Mouse (Mus musculus) forebrain, embryonic 11.5 days (tissue): ENCODE results near the gene Tph1. TPM values are rescaled to one million over a fixed set of nuclear protein-coding genes. Genes with fewer than 3 reads are reported as not detected.
A peak's percentile ranks its signal among the peaks of the same experiment; 100 is the strongest.

Experiments
- ATAC-seq: fragments of 200-750 bp; cut with Nextera tagmentation; replicated peaks from 2 replicates; pipeline ENCODE4 v1.8.0; 2017; ENCODE audit warnings: moderate TSS enrichment; ENCODE audit not compliant: low FRiP score
- DNase-seq: peaks from one replicate; pipeline ENCODE4 v3.0.0-alpha.2; 2017; ENCODE audit warnings: low spot score
- H3K27ac ChIP-seq: fragments of 300-500 bp; sonication (generic); 2 replicates; pipeline ENCODE4 v1.5.1; 2014; ENCODE audit warnings: low read depth, low read length
- H3K27me3 ChIP-seq: fragments of 300-500 bp; sonication (generic); 2 replicates; pipeline ENCODE4 v1.6.1; 2014; ENCODE audit warnings: mild to moderate bottlenecking, low read length, mixed read lengths; ENCODE audit not compliant: control insufficient read depth, insufficient read depth
- H3K36me3 ChIP-seq: fragments of 300-500 bp; sonication (generic); 2 replicates; pipeline ENCODE4 v1.6.1; 2014; ENCODE audit warnings: mild to moderate bottlenecking, low read length, moderate library complexity, mixed read lengths; ENCODE audit not compliant: control insufficient read depth, insufficient read depth
- H3K4me1 ChIP-seq: fragments of 300-500 bp; sonication (generic); replicated peaks from 2 replicates; pipeline ENCODE4 v1.6.1; 2014; ENCODE audit warnings: low read length, mixed read lengths; ENCODE audit not compliant: control insufficient read depth, insufficient read depth
- H3K4me2 ChIP-seq: fragments of 300-500 bp; sonication (generic); 2 replicates; pipeline ENCODE4 v1.6.1; 2014; ENCODE audit warnings: low read depth, mild to moderate bottlenecking, low read length, moderate library complexity, mixed read lengths; ENCODE audit not compliant: severe bottlenecking
- H3K4me3 ChIP-seq: fragments of 300-500 bp; sonication (generic); 2 replicates; pipeline ENCODE4 v1.5.1; 2014; ENCODE audit warnings: low read depth, low read length
- H3K9ac ChIP-seq: fragments of 300-500 bp; sonication (generic); 2 replicates; pipeline ENCODE4 v1.6.1; 2014; ENCODE audit warnings: low read length
- H3K9me3 ChIP-seq: fragments of 300-500 bp; sonication (generic); 2 replicates; pipeline ENCODE4 v1.6.1; 2016; ENCODE audit warnings: low read length, mixed read lengths; ENCODE audit not compliant: control insufficient read depth
- WGBS: fragments of 180-500 bp; shearing (Covaris S2); extraction: QIAGEN DNeasy Blood & Tissue Kit; methylation state at CpG from one replicate; pipeline ENCODE4 v1.1.7; 2014; 5-methylcytosine and 5-hydroxymethylcytosine counted together
- polyA plus RNA-seq: library from polyadenylated mRNA; unstranded; fragments of >200 nt; fragmentation: Nextera tagmentation; extraction: Ambion mirVana; gene quantifications from 2 replicates; pipeline ENCODE4 v1.2.1, GENCODE M21; 2014

Tph1 gene
- polyA plus RNA-seq, 1 experiment from 2014 or later: 0.13 TPM

GRCm38 (mm10) chr7:46638889-46639691, 33.2 kb downstream of the Tph1 start:
- Histone ChIP-seq H3K4me2 (peak overlapping the region; percentile 69), H3K4me3 (peak overlapping the region; percentile 62), H3K36me3 (no peaks in the 10 kb centered on the region), H3K27me3 (peaks cover 6% of the 10 kb centered on the region), H3K9me3 (no peaks in the 10 kb centered on the region), H3K4me1 (peaks cover 5% of the 10 kb centered on the region; the same call in 1 of the 2 replicates), H3K27ac (no peak overlapping the region), H3K9ac (peak overlapping the region; percentile 74)
- 10% methylated on average over 32 of the region's 32 CpGs for WGBS
- ATAC-seq: peak; percentile 37; the same call in 1 of the 2 replicates
- no peak for DNase-seq

- ATAC-seq: no peak
- no peaks in the 10 kb centered on the region for H3K4me1 ChIP-seq
- no peak for DNase-seq
- H3K9ac ChIP-seq: no peak overlapping the region
- H3K27ac ChIP-seq: no peak overlapping the region
- WGBS: 51% methylated on average over 8 of the region's 8 CpGs
- no peaks in the 10 kb centered on the region for H3K27me3 ChIP-seq
- H3K9me3 ChIP-seq: no peaks in the 10 kb centered on the region
- H3K36me3 ChIP-seq: no peaks in the 10 kb centered on the region
- H3K4me3 ChIP-seq: no peak overlapping the region
- H3K4me2 ChIP-seq: no peak overlapping the region
Measured at GRCm38 (mm10) chr7:46628375-46628975, 43.9 kb downstream of the Tph1 start.

GRCm38 (mm10) chr7:46623979-46624378, 48.4 kb downstream of the Tph1 start:
- Histone ChIP-seq H3K27ac (no peak overlapping the region), H3K4me1 (no peaks in the 10 kb centered on the region), H3K9ac (no peak overlapping the region), H3K4me2 (no peak overlapping the region), H3K9me3 (no peaks in the 10 kb centered on the region), H3K4me3 (no peak overlapping the region), H3K36me3 (no peaks in the 10 kb centered on the region), H3K27me3 (no peaks in the 10 kb centered on the region)
- no peak for ATAC-seq
- WGBS: 43% methylated on average over 2 of the region's 3 CpGs
- no peak for DNase-seq

GRCm38 (mm10) chr7:46618416-46619110, 53.8 kb downstream of the Tph1 start:
- H3K36me3 ChIP-seq: no peaks in the 10 kb centered on the region
- H3K27ac ChIP-seq: no peak overlapping the region
- H3K9me3 ChIP-seq: no peaks in the 10 kb centered on the region
- DNase-seq: no peak
- no peaks in the 10 kb centered on the region for H3K27me3 ChIP-seq
- WGBS: 95% methylated on average over 23 of the region's 23 CpGs
- no peak overlapping the region for H3K4me3 ChIP-seq
- no peak overlapping the region for H3K9ac ChIP-seq
- H3K4me1 ChIP-seq: no peaks in the 10 kb centered on the region
- no peak overlapping the region for H3K4me2 ChIP-seq
- no peak for ATAC-seq

- Histone ChIP-seq H3K4me2 (no peak overlapping the region), H3K4me3 (no peak overlapping the region), H3K27ac (no peak overlapping the region), H3K36me3 (no peaks in the 10 kb centered on the region), H3K27me3 (no peaks in the 10 kb centered on the region), H3K9me3 (no peaks in the 10 kb centered on the region), H3K4me1 (no peaks in the 10 kb centered on the region), H3K9ac (no peak overlapping the region)
- DNase-seq (no peak), ATAC-seq (no peak)
- WGBS: 94% methylated on average over 7 of the region's 7 CpGs
Measured at GRCm38 (mm10) chr7:46616429-46617005, 55.8 kb downstream of the Tph1 start.

GRCm38 (mm10) chr7:46615256-46615977, 56.9 kb downstream of the Tph1 start:
- DNase-seq (no peak), ATAC-seq (no peak)
- 79% methylated on average over 5 of the region's 5 CpGs for WGBS

GRCm38 (mm10) chr7:46614263-46614662, 58.1 kb downstream of the Tph1 start:
- WGBS: 94% methylated on average over 12 of the region's 12 CpGs

More at GRCm38 (mm10) chr7:46615256-46615977, 56.9 kb downstream of the Tph1 start:
- Histone ChIP-seq H3K9ac (no peak overlapping the region), H3K27me3 (no peaks in the 10 kb centered on the region), H3K9me3 (no peaks in the 10 kb centered on the region), H3K4me2 (no peak overlapping the region), H3K4me3 (no peak overlapping the region), H3K27ac (no peak overlapping the region), H3K36me3 (no peaks in the 10 kb centered on the region), H3K4me1 (no peaks in the 10 kb centered on the region)

GRCm38 (mm10) chr7:46613091-46613490, 59.2 kb downstream of the Tph1 start:
- Histone ChIP-seq H3K9me3 (no peaks in the 10 kb centered on the region), H3K27ac (no peak overlapping the region), H3K27me3 (no peaks in the 10 kb centered on the region), H3K36me3 (no peaks in the 10 kb centered on the region), H3K4me3 (no peak overlapping the region), H3K4me2 (no peak overlapping the region), H3K4me1 (no peaks in the 10 kb centered on the region), H3K9ac (no peak overlapping the region)
- no peak for DNase-seq
- no peak for ATAC-seq
- WGBS: 87% methylated on average over 10 of the region's 10 CpGs

More at GRCm38 (mm10) chr7:46614263-46614662, 58.1 kb downstream of the Tph1 start:
- no peak overlapping the region for H3K4me2 ChIP-seq
- H3K36me3 ChIP-seq: no peaks in the 10 kb centered on the region
- no peak overlapping the region for H3K9ac ChIP-seq
- H3K4me3 ChIP-seq: no peak overlapping the region
- no peaks in the 10 kb centered on the region for H3K9me3 ChIP-seq
- DNase-seq (no peak), ATAC-seq (no peak)
- H3K27ac ChIP-seq: no peak overlapping the region
- no peaks in the 10 kb centered on the region for H3K27me3 ChIP-seq
- no peaks in the 10 kb centered on the region for H3K4me1 ChIP-seq
